Mouse (Mus musculus) embryonic facial prominence, embryonic 10.5 days (tissue): ENCODE results near the gene Syngap1. TPM values are rescaled to one million over a fixed set of nuclear protein-coding genes. Genes with fewer than 3 reads are reported as not detected.
A peak's percentile ranks its signal among the peaks of the same experiment; 100 is the strongest.

ENCODE experiments used
- DNase-seq: peaks from one replicate; pipeline ENCODE4 v3.0.0-alpha.2; 2017; ENCODE audit warnings: low spot score
- H3K27ac ChIP-seq: fragments of 300-500 bp; sonication (generic); replicated peaks from 2 replicates; pipeline ENCODE4 v1.5.1; 2016; ENCODE audit warnings: mild to moderate bottlenecking
- H3K27me3 ChIP-seq: fragments of 300-500 bp; sonication (generic); replicated peaks from 2 replicates; pipeline ENCODE4 v1.6.1; 2016; ENCODE audit warnings: low read depth, mild to moderate bottlenecking; ENCODE audit not compliant: poor library complexity, severe bottlenecking
- H3K36me3 ChIP-seq: fragments of 300-500 bp; sonication (generic); replicated peaks from 2 replicates; pipeline ENCODE4 v1.6.1; 2016; ENCODE audit warnings: mild to moderate bottlenecking, moderate library complexity
- H3K4me1 ChIP-seq: fragments of 300-500 bp; sonication (generic); 2 replicates; pipeline ENCODE4 v1.6.1; 2016
- H3K4me3 ChIP-seq: fragments of 300-500 bp; sonication (generic); 2 replicates; pipeline ENCODE4 v1.5.1; 2016; ENCODE audit warnings: mild to moderate bottlenecking, moderate library complexity
- H3K9me3 ChIP-seq: fragments of 300-500 bp; sonication (generic); 2 replicates; pipeline ENCODE4 v1.6.1; 2016; ENCODE audit warnings: mild to moderate bottlenecking
- WGBS: fragments of 180-500 bp; shearing (Covaris S2); methylation state at CpG from one replicate; pipeline ENCODE4 v1.1.7; 2016; 5-methylcytosine and 5-hydroxymethylcytosine counted together
- microRNA-seq: library from miRNA; unstranded; fragments of <30 nt; microRNA quantifications from one replicate; pipeline ENCODE4, GENCODE M21; 2017
- polyA plus RNA-seq: library from polyadenylated mRNA; unstranded; fragments of >200 nt; fragmentation: Nextera tagmentation; extraction: Ambion mirVana; gene quantifications from 2 replicates; pipeline ENCODE4 v1.2.1, GENCODE M21; 2016

The Syngap1 gene
- polyA plus RNA-seq, 1 experiment from 2014 or later, result 1.4 TPM

DNA sequence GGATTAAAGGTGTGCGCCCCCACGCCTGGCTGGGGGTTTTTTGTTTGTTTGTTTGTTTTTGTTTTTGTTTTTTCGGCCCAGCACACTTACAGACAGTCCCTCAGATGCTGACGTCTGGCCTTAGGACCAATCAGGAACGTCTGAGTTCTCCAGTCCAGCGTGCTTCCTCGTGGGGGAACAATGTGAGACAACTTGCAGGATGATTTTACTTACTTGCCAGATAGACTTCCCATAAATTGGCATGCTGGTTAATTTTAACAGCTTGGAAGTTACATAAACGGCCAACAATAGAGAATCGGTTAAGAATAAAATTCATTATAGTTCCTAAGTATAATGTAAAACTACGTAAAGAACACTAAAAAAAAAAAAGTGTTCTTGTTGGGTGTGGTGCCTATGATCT is 70.1 kb downstream of the Syngap1 start:
- H3K4me1 ChIP-seq, result peaks cover 10% of the 10 kb centered on the region
- 89% methylated on average over 10 of the region's 10 CpGs for WGBS
- H3K27ac ChIP-seq, result no peak overlapping the region
- no peak for DNase-seq
- H3K27me3 ChIP-seq, result peaks cover 3% of the 10 kb centered on the region; the same call in 1 of the 2 replicates
- no peak overlapping the region for H3K4me3 ChIP-seq
- H3K9me3 ChIP-seq, result no peaks in the 10 kb centered on the region
- no peaks in the 10 kb centered on the region for H3K36me3 ChIP-seq

DNA sequence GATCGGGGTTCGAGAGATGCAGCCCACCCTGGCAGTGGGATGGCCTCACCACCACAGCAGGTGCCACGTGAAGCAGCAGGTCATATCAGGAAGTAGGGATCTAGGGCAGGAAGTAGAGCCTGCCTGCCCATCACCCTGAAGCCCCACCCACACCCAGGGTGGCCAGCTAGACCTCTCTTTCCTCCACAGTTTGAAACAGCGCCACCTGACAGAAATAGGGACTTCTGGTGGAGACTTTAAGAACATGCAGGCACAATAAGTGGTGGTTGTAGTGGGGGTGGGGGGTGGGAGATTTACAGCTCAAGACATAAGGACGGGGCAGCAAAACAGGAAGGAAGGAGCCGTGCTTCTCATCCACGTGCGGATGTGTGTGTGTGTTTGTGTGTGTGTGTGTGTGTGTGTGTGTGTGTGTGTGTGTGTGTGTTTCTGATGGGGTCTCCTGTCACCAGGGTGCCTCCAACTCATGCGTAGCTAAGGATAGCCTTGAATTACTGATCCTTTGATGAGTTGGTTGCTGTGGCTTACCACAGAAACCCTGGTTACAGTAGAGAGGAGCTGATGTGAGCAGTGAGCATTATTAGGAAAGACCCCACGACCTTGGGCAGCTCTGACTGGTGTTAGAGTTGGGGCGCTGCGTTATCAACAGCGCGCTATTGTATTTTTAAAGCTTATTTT is 71.1 kb downstream of the Syngap1 start:
- WGBS, result 59% methylated on average over 14 of the region's 14 CpGs
- H3K27me3 ChIP-seq, result peaks cover 3% of the 10 kb centered on the region; the same call in 1 of the 2 replicates
- H3K4me1 ChIP-seq, result peaks cover 12% of the 10 kb centered on the region
- no peak overlapping the region for H3K4me3 ChIP-seq
- H3K27ac ChIP-seq, result no peak overlapping the region
- H3K36me3 ChIP-seq, result no peaks in the 10 kb centered on the region
- DNase-seq, result peak; percentile 22
- no peaks in the 10 kb centered on the region for H3K9me3 ChIP-seq

GRCm38 (mm10) chr17:27012909-27013308 is 71.9 kb downstream of the Syngap1 start:
- no peak for DNase-seq
- Histone ChIP-seq H3K27ac (no peak overlapping the region), H3K4me3 (no peak overlapping the region), H3K36me3 (no peaks in the 10 kb centered on the region), H3K27me3 (peaks cover 3% of the 10 kb centered on the region; the same call in 1 of the 2 replicates), H3K4me1 (peaks cover 19% of the 10 kb centered on the region), H3K9me3 (no peaks in the 10 kb centered on the region)
- WGBS, result 53% methylated on average over 6 of the region's 6 CpGs

- peaks cover 18% of the 10 kb centered on the region for H3K4me1 ChIP-seq
- peak; percentile 92 for DNase-seq
- WGBS, result 8% methylated on average over 34 of the region's 34 CpGs
- no peaks in the 10 kb centered on the region for H3K9me3 ChIP-seq
- peak overlapping the region; percentile 60 for H3K4me3 ChIP-seq
- H3K36me3 ChIP-seq, result peaks cover 35% of the 10 kb centered on the region
- no peaks in the 10 kb centered on the region for H3K27me3 ChIP-seq
- H3K27ac ChIP-seq, result peak overlapping the region; percentile 84
These were observed 76.8 kb downstream of the Syngap1 start for GRCm38 (mm10) chr17:27017564-27018499.

DNA sequence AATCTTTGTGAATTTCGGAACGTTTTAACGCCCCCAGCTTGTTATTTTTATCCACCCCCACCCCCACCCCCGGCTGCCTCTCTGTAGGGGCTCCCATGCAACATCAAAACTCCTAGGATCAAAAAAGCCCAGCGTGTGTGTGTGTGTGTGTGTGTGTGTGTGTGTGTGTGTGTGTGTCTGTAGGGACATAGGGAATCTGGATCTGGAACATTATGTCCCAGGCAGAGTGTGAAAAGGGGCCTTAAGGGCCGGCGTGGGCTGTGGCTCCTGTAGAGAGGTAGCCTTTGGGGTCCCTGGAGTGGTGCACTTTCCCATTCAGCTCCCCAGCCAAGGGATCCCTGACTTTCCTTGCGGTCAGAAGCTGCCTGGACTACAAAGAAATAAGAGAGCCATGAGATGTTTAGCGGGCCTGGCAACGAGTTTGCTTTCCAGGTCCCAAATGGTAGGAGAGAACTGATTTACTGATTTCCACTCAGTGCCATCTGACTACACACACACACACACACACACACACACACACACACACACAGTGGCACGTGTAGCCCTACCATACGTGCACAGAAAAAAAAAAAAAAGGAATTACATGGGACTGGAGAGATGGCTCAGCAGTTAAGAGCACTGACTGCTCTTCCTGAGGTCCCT is 77.6 kb downstream of the Syngap1 start:
- DNase-seq, result peak; percentile 22
- no peaks in the 10 kb centered on the region for H3K27me3 ChIP-seq
- peaks cover 43% of the 10 kb centered on the region for H3K36me3 ChIP-seq
- peak overlapping the region; percentile 84 for H3K27ac ChIP-seq
- H3K4me3 ChIP-seq, result peak overlapping the region; percentile 60
- H3K9me3 ChIP-seq, result no peaks in the 10 kb centered on the region
- WGBS, result 37% methylated on average over 12 of the region's 12 CpGs
- peaks cover 17% of the 10 kb centered on the region for H3K4me1 ChIP-seq

DNA sequence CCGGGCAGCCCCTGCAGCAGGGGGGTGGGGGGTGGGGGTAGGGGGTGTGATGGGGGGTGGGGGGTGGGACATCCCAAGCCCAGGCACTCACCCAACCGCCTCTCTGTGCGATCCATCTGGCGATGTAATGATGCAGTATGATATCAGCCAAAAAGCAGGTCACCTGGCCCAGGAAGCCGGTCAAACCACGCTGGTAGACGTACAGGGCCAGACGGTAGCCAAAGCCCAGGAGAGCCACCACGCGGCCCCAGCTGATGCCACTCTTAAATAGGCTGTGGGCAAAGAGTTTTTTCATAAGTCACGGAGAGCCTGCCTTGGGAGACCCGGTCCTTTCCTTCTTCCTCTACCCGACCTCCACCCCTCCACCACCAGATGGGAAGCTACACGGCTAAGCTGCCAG is 80.0 kb downstream of the Syngap1 start:
- Histone ChIP-seq H3K4me3 (no peak overlapping the region), H3K9me3 (no peaks in the 10 kb centered on the region), H3K27ac (no peak overlapping the region), H3K36me3 (peaks cover 67% of the 10 kb centered on the region), H3K27me3 (no peaks in the 10 kb centered on the region), H3K4me1 (peaks cover 17% of the 10 kb centered on the region)
- 92% methylated on average over 14 of the region's 14 CpGs for WGBS
- no peak for DNase-seq

- Histone ChIP-seq H3K4me3 (no peak overlapping the region), H3K9me3 (no peaks in the 10 kb centered on the region), H3K27me3 (no peaks in the 10 kb centered on the region), H3K27ac (no peak overlapping the region), H3K36me3 (peaks cover 71% of the 10 kb centered on the region), H3K4me1 (peaks cover 17% of the 10 kb centered on the region)
- DNase-seq, result no peak
- WGBS, result 92% methylated on average over 9 of the region's 9 CpGs
These were observed 80.7 kb downstream of the Syngap1 start for GRCm38 (mm10) chr17:27021736-27022135.

Small RNA genes within 50 kb of the gene (microRNA-seq; reads per million reads assigned to microRNA genes)
- gene Gm27775, result not detected
- not detected for gene Mir3083
- 0.91 reads per million for gene Mir6968

Other genes with a start within 250 kb of the Syngap1 start
- gene Crebrf, start 225.6 kb upstream of the Syngap1 start, polyA plus RNA-seq, result 3.1 and 4.7 TPM in 2 replicates
- gene Bnip1, start 160.2 kb upstream of the Syngap1 start, polyA plus RNA-seq, result 44.4 and 51.0 TPM in 2 replicates
- 0.48 and 0.75 TPM in 2 replicates for gene Nkx2-5, start 96.2 kb upstream of the Syngap1 start, polyA plus RNA-seq
- gene Kifc5b, start 24.2 kb upstream of the Syngap1 start, polyA plus RNA-seq, result 11.6 and 12.1 TPM in 2 replicates
- gene Phf1, start 8.2 kb upstream of the Syngap1 start, polyA plus RNA-seq, result 3.8 and 4.7 TPM in 2 replicates
- 176 and 182 TPM in 2 replicates for gene Cuta, start 1.7 kb upstream of the Syngap1 start, polyA plus RNA-seq
- 20.1 and 20.6 TPM in 2 replicates for gene Zbtb9, start 31.9 kb downstream of the Syngap1 start, polyA plus RNA-seq
- 2.8 and 3.3 TPM in 2 replicates for gene Bak1, start 87.8 kb downstream of the Syngap1 start, polyA plus RNA-seq
- gene Itpr3, start 116.1 kb downstream of the Syngap1 start, polyA plus RNA-seq, result 2.3 and 4.0 TPM in 2 replicates
- 407 and 410 TPM in 2 replicates for gene Uqcc2, start 192.7 kb downstream of the Syngap1 start, polyA plus RNA-seq
- not detected in 2 replicates for gene Ip6k3, start 226.5 kb downstream of the Syngap1 start, polyA plus RNA-seq